Mouse (Mus musculus) layer of hippocampus, postnatal 25 days (tissue): Measurements from ENCODE around the gene Zfp433. TPM values are rescaled to one million over a fixed set of nuclear protein-coding genes. Genes with fewer than 3 reads are reported as not detected.
"Not testable (repeated sequence)": the region's sequence is repeated elsewhere in the genome, so short reads cannot be mapped to it uniquely, and the experiment has no call there.

Experiments used
- DNase-seq, 2 experiments: peaks; one replicate each; pipeline ENCODE4 v3.0.0; 2022; ENCODE audit warnings: mixed read lengths in 2 of 2, low spot score in 1 of 2; ENCODE audit errors: extremely low spot score in 1 of 2
- total RNA-seq, 2 experiments: library from RNA; stranded (reverse); gene quantifications; 2 replicates each; pipeline ENCODE4 v1.2.3; 2021

The Zfp433 gene
- 10 to 100 TPM; 11.3 to 11.7 TPM for total RNA-seq

GRCm38 (mm10) chr10:81704531-81705301 is at the start of gene Zfp433:
Zfp433 (plus strand) TSS chr10:81704825.
- DNase-seq = not testable (repeated sequence)

- DNase-seq = no peak
Observed at GRCm38 (mm10) chr10:81655178-81655577, 49.4 kb upstream of the Zfp433 start.

- DNase-seq = no peak
Observed at GRCm38 (mm10) chr10:81656174-81656573, 48.5 kb upstream of the Zfp433 start.

DNA sequence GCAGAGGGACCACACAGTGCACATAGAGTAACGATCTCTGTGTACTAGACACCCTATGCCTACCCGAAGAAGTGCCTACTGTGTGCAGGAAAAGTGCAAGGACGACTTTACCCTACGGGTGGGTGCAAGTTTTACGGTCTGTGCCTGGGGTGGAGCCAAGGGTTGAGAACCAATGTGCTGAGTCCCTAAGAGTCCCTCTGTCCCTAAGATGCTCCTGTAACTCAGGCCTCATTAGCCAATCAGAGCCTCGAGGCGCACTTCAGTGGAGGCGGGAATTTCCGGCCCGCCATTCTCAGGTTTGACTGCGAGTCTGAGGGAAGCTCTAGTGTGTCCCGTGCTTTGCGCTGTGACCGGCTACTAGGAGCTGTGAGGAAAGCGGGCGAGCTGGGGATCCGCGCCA is 17.5 kb upstream of the Zfp433 start:
- not testable (repeated sequence) for DNase-seq

- DNase-seq = not testable (repeated sequence)
Observed at GRCm38 (mm10) chr10:81770506-81771403, 66.1 kb downstream of the Zfp433 start, which contains the start of gene Gm3055. Gm3055 (minus strand) TSS chr10:81771161.

GRCm38 (mm10) chr10:81771404-81771777 is 66.8 kb downstream of the Zfp433 start:
- not testable (repeated sequence) for DNase-seq

Other genes with a start within 250 kb of the Zfp433 start
- gene Nfic, start 249.2 kb upstream of the Zfp433 start, total RNA-seq = 10 to 100 TPM; 59.5 to 66.8 TPM
- 100 to 1,000 TPM; 255 to 311 TPM for gene Celf5, start 222.1 kb upstream of the Zfp433 start, total RNA-seq
- 10 to 100 TPM; 83.0 to 94.6 TPM for gene Ncln, start 208.4 kb upstream of the Zfp433 start, total RNA-seq
- gene S1pr4, start 204.7 kb upstream of the Zfp433 start, total RNA-seq = under 1 TPM; 0.35 to 0.54 TPM
- 1 to 10 TPM; 2.4 to 3.2 TPM for gene Gna15, start 180.6 kb upstream of the Zfp433 start, total RNA-seq
- 100 to 1,000 TPM; 110 to 121 TPM for gene Gna11, start 159.6 kb upstream of the Zfp433 start, total RNA-seq
- 100 to 1,000 TPM; 692 to 732 TPM for gene Aes, start 145.3 kb upstream of the Zfp433 start, total RNA-seq
- 10 to 100 TPM; 22.5 to 32.3 TPM for gene Tle2, start 130.3 kb upstream of the Zfp433 start, total RNA-seq
- 1 to 10 TPM; 1.7 to 4.1 TPM for gene Tle6, start 103.8 kb upstream of the Zfp433 start, total RNA-seq
- 1 to 10 TPM; 4.2 to 4.4 TPM for gene BC025920, start 98.6 kb upstream of the Zfp433 start, total RNA-seq
- gene Sirt6, start 77.0 kb upstream of the Zfp433 start, total RNA-seq = 10 to 100 TPM; 23.5 to 30.9 TPM
- gene Ankrd24, start 76.3 kb upstream of the Zfp433 start, total RNA-seq = 10 to 100 TPM; 30.8 to 39.0 TPM
- 1 to 10 TPM; 4.7 to 5.3 TPM for gene Gm10778, start 55.8 kb upstream of the Zfp433 start, total RNA-seq
- 1 to 10 TPM; 7.3 to 7.5 TPM for gene Gm3055, start 66.3 kb downstream of the Zfp433 start, total RNA-seq
- gene Gm4767, start 107.4 kb downstream of the Zfp433 start, total RNA-seq = 1 to 10 TPM; 3.0 to 3.1 TPM
- gene Gm32687, start 159.1 kb downstream of the Zfp433 start, total RNA-seq = 1 to 10 TPM; 2.7 to 2.9 TPM
- 1 to 10 TPM; 3.2 to 3.8 TPM for gene Zfp781, start 225.7 kb downstream of the Zfp433 start, total RNA-seq